Mouse (Mus musculus) v-Abl transformed pro-B cells (cell line): ENCODE results near the gene Serp2.

Experiments
- in situ Hi-C, 2 experiments: fragments of 400-800 bp; cut with MboI; formaldehyde crosslinking; loops; one replicate each; pipeline ENCODE4 v1.15.1; 2025; ENCODE audit not compliant: unreplicated experiment in 2 of 2

Gene Serp2

GRCm38 (mm10) chr14:76556852-76557208 is at the start of gene Serp2:
TSS of gene Serp2 (minus strand) at chr14:76556889.
- in situ Hi-C loops, result no loop called here

GRCm38 (mm10) chr14:76605931-76606534 is 49.3 kb upstream of the Serp2 start:
- in situ Hi-C loops, result no loop called here

- in situ Hi-C loops, result no loop called here
Observed at GRCm38 (mm10) chr14:76604012-76604411, 47.3 kb upstream of the Serp2 start.

- in situ Hi-C loops, result no loop called here
Observed at GRCm38 (mm10) chr14:76601654-76602053, 45.0 kb upstream of the Serp2 start.

GRCm38 (mm10) chr14:76600391-76600790 is 43.7 kb upstream of the Serp2 start:
- in situ Hi-C loops, result no loop called here

- in situ Hi-C loops, result no loop called here
Observed at GRCm38 (mm10) chr14:76599706-76600105, 43.0 kb upstream of the Serp2 start.

- in situ Hi-C loops, result no loop called here
Observed at GRCm38 (mm10) chr14:76598518-76599216, 42.0 kb upstream of the Serp2 start.

- in situ Hi-C loops, result no loop called here
Observed at GRCm38 (mm10) chr14:76597751-76598150, 41.1 kb upstream of the Serp2 start.

GRCm38 (mm10) chr14:76595048-76595859 is 38.6 kb upstream of the Serp2 start:
- in situ Hi-C loops, result no loop called here

GRCm38 (mm10) chr14:76594351-76594885 is 37.7 kb upstream of the Serp2 start:
- in situ Hi-C loops, result no loop called here

GRCm38 (mm10) chr14:76593630-76594193 is 37.0 kb upstream of the Serp2 start:
- in situ Hi-C loops, result no loop called here

GRCm38 (mm10) chr14:76592721-76593120 is 36.0 kb upstream of the Serp2 start:
- in situ Hi-C loops, result no loop called here

- in situ Hi-C loops, result no loop called here
Observed at GRCm38 (mm10) chr14:76592090-76592489, 35.4 kb upstream of the Serp2 start.

GRCm38 (mm10) chr14:76590134-76590533 is 33.4 kb upstream of the Serp2 start:
- in situ Hi-C loops, result no loop called here

- in situ Hi-C loops, result no loop called here
Observed at GRCm38 (mm10) chr14:76589671-76590070, 33.0 kb upstream of the Serp2 start.

GRCm38 (mm10) chr14:76585831-76586405 is 29.2 kb upstream of the Serp2 start:
- in situ Hi-C loops, result no loop called here

GRCm38 (mm10) chr14:76583985-76584384 is 27.3 kb upstream of the Serp2 start:
- in situ Hi-C loops, result no loop called here

GRCm38 (mm10) chr14:76581974-76582922 is 25.6 kb upstream of the Serp2 start:
- in situ Hi-C loops, result no loop called here

GRCm38 (mm10) chr14:76579660-76580061 is 23.0 kb upstream of the Serp2 start:
- in situ Hi-C loops, result no loop called here

- in situ Hi-C loops, result no loop called here
Observed at GRCm38 (mm10) chr14:76577840-76578239, 21.2 kb upstream of the Serp2 start.
